ENCODE assay signal across 24 mouse cellular contexts in the genomic region with DNA sequence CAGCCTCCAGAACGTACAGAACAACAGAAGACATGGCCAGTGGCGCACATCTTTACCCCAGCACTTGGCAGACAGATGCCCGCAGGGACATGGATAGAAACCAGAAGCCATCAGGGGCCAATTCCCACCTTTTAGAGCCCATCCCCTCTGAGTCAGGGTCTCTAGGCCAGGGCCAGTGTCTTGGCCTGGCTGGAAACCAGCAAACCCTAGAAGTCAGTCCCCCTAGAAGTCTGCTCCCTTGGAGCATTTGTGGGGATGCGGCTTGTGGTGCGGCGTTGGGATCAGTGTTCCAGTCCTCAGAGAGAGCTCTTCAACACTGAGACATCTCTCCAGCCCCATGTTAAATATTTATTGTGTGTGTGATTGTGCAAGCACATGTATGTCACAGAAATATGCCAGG.
"Had no signal": no experiment of that assay in that cellular context is flagged by ENCODE, and none has a peak within 500 bp of the region (broad histone marks: within the 10 kb centered on the region; RNA-seq: fewer than 3 reads in every experiment).

No protein-coding gene starts in this region.

- H3K4me1 ChIP-seq: limb, embryonic 13.5 days; liver, embryonic 12.5 days had no signal

- H3K27ac ChIP-seq: heart, embryonic 13.5 days; heart, embryonic 15.5 days; hindbrain, embryonic 13.5 days; kidney, embryonic 15.5 days; kidney, postnatal 0 days; limb, embryonic 13.5 days; limb, embryonic 15.5 days; liver, embryonic 12.5 days; liver, embryonic 14.5 days had no signal

- H3K27me3 ChIP-seq: hindbrain, embryonic 13.5 days; hindbrain, embryonic 15.5 days; kidney, embryonic 15.5 days; limb, embryonic 15.5 days; liver, embryonic 12.5 days had no signal

- H3K9me3 ChIP-seq: heart, embryonic 13.5 days; heart, embryonic 15.5 days; hindbrain, embryonic 13.5 days; hindbrain, embryonic 15.5 days; kidney, embryonic 15.5 days; limb, embryonic 13.5 days; limb, embryonic 15.5 days; liver, embryonic 12.5 days had no signal

- DNase-seq: gastrocnemius, postnatal 14 days; gastrocnemius, postnatal 36 days; heart, adult 18-20 months; heart, postnatal 14 days; heart, postnatal 36 days; kidney, adult 11 months; kidney, adult 2 months; kidney, adult 9 months; kidney, postnatal 14 days; kidney, postnatal 36 days; layer of hippocampus, adult 9-11 months; layer of hippocampus, postnatal 36 days; left cerebral cortex, postnatal 4 days; lung, adult 18-20 months had no signal

- H3K4me3 ChIP-seq: heart, embryonic 13.5 days; heart, embryonic 15.5 days; hindbrain, embryonic 13.5 days; hindbrain, embryonic 15.5 days; kidney, embryonic 15.5 days; limb, embryonic 13.5 days; limb, embryonic 15.5 days; liver, embryonic 12.5 days had no signal

- H3K36me3 ChIP-seq: heart, embryonic 13.5 days; heart, embryonic 15.5 days; hindbrain, embryonic 13.5 days; hindbrain, embryonic 15.5 days; kidney, embryonic 15.5 days; limb, embryonic 13.5 days; limb, embryonic 15.5 days; liver, embryonic 12.5 days had no signal
